Mouse (Mus musculus): Measurements from ENCODE around the gene Klhl22.

Klhl22 gene

DNA sequence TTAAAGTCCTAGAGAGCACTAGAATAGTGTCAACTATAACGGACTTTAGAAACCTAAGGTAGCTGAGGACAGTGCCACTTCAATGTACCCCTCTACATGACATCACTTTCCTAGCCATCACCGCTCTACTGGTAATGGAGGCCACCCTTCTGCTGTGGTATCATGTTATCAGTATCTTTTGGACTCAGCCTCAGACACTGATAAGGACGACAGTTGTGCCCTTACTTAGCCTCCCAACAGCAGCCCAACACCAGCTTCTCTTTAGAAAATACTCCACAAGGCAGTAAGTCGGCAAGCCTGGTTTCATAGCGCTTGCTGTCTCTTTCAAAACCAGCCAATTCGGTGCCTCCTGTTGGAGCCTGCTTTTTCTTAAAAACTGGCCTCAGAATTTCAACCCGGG, 75.1 kb downstream of the Klhl22 start:
- no peak for DNase-seq

- DNase-seq, result no peak
Observed at GRCm38 (mm10) chr16:17835481-17835880, 76.1 kb downstream of the Klhl22 start.

GRCm38 (mm10) chr16:17838051-17838450, 78.6 kb downstream of the Klhl22 start, which contains the start of gene Car15:
Gene Car15, minus strand, starts transcription at chr16:17838364.
- DNase-seq, result peak; percentile 44

DNA sequence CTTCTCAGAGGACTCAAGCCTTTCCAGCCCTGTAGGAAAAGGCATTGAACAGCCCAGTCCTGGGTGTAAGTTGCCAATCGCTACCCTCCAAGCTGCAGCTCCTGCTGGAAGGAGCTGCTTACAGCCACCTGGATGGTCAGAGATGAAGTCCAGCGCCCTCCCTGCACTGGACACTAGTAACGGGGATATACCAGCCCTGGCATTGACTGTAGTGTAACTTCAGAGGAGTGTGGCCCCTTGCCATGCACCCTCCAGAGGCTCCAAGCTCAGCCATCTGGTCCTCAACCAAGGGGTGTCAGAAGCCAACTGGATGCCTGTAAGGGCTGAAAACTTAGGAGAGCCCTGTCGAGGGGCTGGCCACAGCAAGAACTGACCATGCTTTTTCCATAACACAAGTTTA, 80.6 kb downstream of the Klhl22 start:
- DNase-seq, result no peak

GRCm38 (mm10) chr16:17842437-17842836, 83.0 kb downstream of the Klhl22 start:
- DNase-seq, result no peak
